Mouse (Mus musculus) neural tube, embryonic 15.5 days (tissue): ENCODE measurements at regions not wholly inside any gene's neighbourhood (a gene's known extent, or its start where the extent isn't known, plus 50 kb on each side); places are given as distances from the start of the nearest gene placed in this dataset.

ENCODE experiments used
- ATAC-seq: fragments of 200-750 bp; cut with Nextera tagmentation; 2 replicates; pipeline ENCODE4 v1.8.0; 2017; ENCODE audit warnings: mild to moderate bottlenecking, moderate TSS enrichment, moderate library complexity; ENCODE audit not compliant: low FRiP score
- H3K27ac ChIP-seq: fragments of 300-500 bp; sonication (generic); replicated peaks from 2 replicates; pipeline ENCODE4 v1.5.1; 2015; ENCODE audit warnings: mild to moderate bottlenecking, inconsistent platforms
- H3K27me3 ChIP-seq: fragments of 300-500 bp; sonication (generic); replicated peaks from 2 replicates; pipeline ENCODE4 v1.6.1; 2015; ENCODE audit warnings: inconsistent platforms
- H3K36me3 ChIP-seq: fragments of 300-500 bp; sonication (generic); 2 replicates; pipeline ENCODE4 v1.6.1; 2015; ENCODE audit warnings: inconsistent platforms
- H3K4me1 ChIP-seq: fragments of 300-500 bp; sonication (generic); 2 replicates; pipeline ENCODE4 v1.6.1; 2015; ENCODE audit warnings: inconsistent platforms
- H3K4me2 ChIP-seq: fragments of 300-500 bp; sonication (generic); 2 replicates; pipeline ENCODE4 v1.6.1; 2015; ENCODE audit warnings: inconsistent platforms, mild to moderate bottlenecking, moderate library complexity
- H3K4me3 ChIP-seq: fragments of 300-500 bp; sonication (generic); replicated peaks from 2 replicates; pipeline ENCODE4 v1.5.1; 2015; ENCODE audit warnings: mild to moderate bottlenecking, inconsistent platforms
- H3K9ac ChIP-seq: fragments of 300-500 bp; sonication (generic); replicated peaks from 2 replicates; pipeline ENCODE4 v1.6.1; 2015; ENCODE audit warnings: mild to moderate bottlenecking, inconsistent platforms
- H3K9me3 ChIP-seq: fragments of 300-500 bp; sonication (generic); replicated peaks from 2 replicates; pipeline ENCODE4 v1.6.1; 2016; ENCODE audit warnings: inconsistent platforms
- WGBS: fragments of 180-500 bp; shearing (Covaris S2); methylation state at CpG from one replicate; pipeline ENCODE4 v1.1.7; 2015; ENCODE audit warnings: mixed read lengths; 5-methylcytosine and 5-hydroxymethylcytosine counted together

- 82% methylated on average over 1 of the region's 1 CpGs for WGBS
- no peaks in the 10 kb centered on the region for H3K4me1 ChIP-seq
- no peak for ATAC-seq
- H3K9ac ChIP-seq = no peak overlapping the region
- no peak overlapping the region for H3K4me3 ChIP-seq
- H3K36me3 ChIP-seq = no peaks in the 10 kb centered on the region
- no peak overlapping the region for H3K4me2 ChIP-seq
- H3K27me3 ChIP-seq = no peaks in the 10 kb centered on the region
- no peaks in the 10 kb centered on the region for H3K9me3 ChIP-seq
- no peak overlapping the region for H3K27ac ChIP-seq
Measured at GRCm38 (mm10) chr1:108144114-108144513, 554.3 kb downstream of the Serpinb8 start.

DNA sequence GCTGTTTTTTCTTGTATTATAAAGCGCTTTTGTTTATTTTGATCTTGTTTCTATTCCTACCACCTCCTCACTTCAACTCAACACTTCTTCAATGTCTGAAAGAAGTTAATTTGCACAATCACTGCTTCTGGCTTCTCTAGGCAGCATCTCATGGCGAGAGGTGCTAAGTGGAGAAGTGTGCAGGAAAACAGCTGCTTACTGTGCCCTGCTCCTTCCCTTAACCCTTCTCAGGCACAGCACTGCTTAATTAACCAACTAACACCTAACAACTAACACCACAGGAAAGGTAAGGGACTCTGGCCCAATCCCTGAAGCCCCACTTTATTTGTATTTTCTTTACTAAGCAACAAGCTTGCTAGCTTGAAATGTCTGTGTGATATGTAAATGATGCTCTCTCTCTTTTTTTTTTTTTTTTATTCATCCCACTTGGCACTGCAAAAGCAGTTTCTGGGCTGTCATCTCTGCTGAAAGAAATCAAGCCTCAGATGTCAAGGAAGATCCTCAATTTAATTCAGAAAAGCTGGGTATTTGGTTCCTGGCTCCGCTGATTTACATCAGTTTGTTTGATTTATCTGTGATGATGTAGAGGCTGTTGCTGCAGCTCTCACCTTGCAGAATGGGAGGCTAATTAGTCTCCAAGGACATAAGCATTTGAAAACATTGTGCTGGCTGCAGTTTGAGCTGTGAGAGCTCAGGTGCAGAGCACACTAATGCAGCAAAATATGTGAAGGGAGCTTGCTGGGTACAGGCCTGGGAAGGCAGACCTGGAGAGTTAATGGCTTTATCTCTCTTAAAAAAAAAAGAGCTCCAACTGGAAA is 591.8 kb downstream of the Serpinb8 start:
- no peaks in the 10 kb centered on the region for H3K27me3 ChIP-seq
- WGBS = 47% methylated on average over 3 of the region's 3 CpGs
- peaks cover 10% of the 10 kb centered on the region for H3K4me1 ChIP-seq
- H3K27ac ChIP-seq = no peak overlapping the region
- peak; percentile 75; the same call in 1 of the 2 replicates for ATAC-seq
- H3K4me2 ChIP-seq = no peak overlapping the region
- H3K9me3 ChIP-seq = 0 out of 2 replicates have a peak, but pooled peaks cover 3% of the 10 kb centered on the region
- no peak overlapping the region for H3K4me3 ChIP-seq
- H3K9ac ChIP-seq = no peak overlapping the region
- H3K36me3 ChIP-seq = no peaks in the 10 kb centered on the region

- Histone ChIP-seq H3K4me1 (peaks cover 10% of the 10 kb centered on the region), H3K27me3 (no peaks in the 10 kb centered on the region), H3K27ac (no peak overlapping the region), H3K4me3 (no peak overlapping the region), H3K9me3 (0 out of 2 replicates have a peak, but pooled peaks cover 3% of the 10 kb centered on the region), H3K9ac (no peak overlapping the region), H3K4me2 (no peak overlapping the region), H3K36me3 (no peaks in the 10 kb centered on the region)
- 48% methylated on average over 4 of the region's 4 CpGs for WGBS
- no peak for ATAC-seq
Measured at GRCm38 (mm10) chr1:108182168-108182539, 592.3 kb downstream of the Serpinb8 start.

- Histone ChIP-seq H3K4me3 (no peak overlapping the region), H3K27ac (no peak overlapping the region), H3K9me3 (no peaks in the 10 kb centered on the region), H3K27me3 (no peaks in the 10 kb centered on the region), H3K36me3 (no peaks in the 10 kb centered on the region), H3K9ac (no peak overlapping the region), H3K4me2 (no peak overlapping the region), H3K4me1 (no peaks in the 10 kb centered on the region)
- 75% methylated on average over 1 of the region's 1 CpGs for WGBS
- ATAC-seq = no peak
Measured at GRCm38 (mm10) chr1:108224047-108224446, 634.2 kb downstream of the Serpinb8 start.

- no peak overlapping the region for H3K4me2 ChIP-seq
- no peak overlapping the region for H3K27ac ChIP-seq
- no peaks in the 10 kb centered on the region for H3K27me3 ChIP-seq
- H3K9me3 ChIP-seq = no peaks in the 10 kb centered on the region
- H3K36me3 ChIP-seq = no peaks in the 10 kb centered on the region
- ATAC-seq = no peak
- H3K9ac ChIP-seq = no peak overlapping the region
- H3K4me3 ChIP-seq = no peak overlapping the region
- no peaks in the 10 kb centered on the region for H3K4me1 ChIP-seq
Measured at GRCm38 (mm10) chr1:108240152-108240551, 650.3 kb downstream of the Serpinb8 start.

DNA sequence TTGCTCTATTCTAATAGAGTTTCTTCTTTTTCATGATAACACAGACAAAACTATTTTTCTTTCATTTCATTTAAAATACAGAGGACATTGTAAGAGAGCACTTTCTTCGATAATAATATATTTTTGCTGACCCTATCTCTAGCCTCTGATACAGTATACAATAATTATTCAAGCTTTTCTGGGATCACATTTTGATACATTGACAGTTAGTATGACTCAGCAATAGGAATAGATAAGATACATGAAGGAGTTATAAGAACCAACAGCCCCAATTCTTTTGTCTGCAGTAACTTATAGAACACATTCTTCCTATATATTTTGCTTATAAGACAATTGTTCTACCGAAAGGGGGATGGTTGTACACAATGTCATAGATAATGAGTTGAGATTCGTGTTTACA is 665.3 kb downstream of the Serpinb8 start:
- H3K4me1 ChIP-seq = no peaks in the 10 kb centered on the region
- no peaks in the 10 kb centered on the region for H3K9me3 ChIP-seq
- H3K36me3 ChIP-seq = no peaks in the 10 kb centered on the region
- ATAC-seq = no peak
- no peak overlapping the region for H3K27ac ChIP-seq
- no peak overlapping the region for H3K4me3 ChIP-seq
- WGBS = 85% methylated on average over 3 of the region's 3 CpGs
- no peak overlapping the region for H3K4me2 ChIP-seq
- H3K9ac ChIP-seq = no peak overlapping the region
- no peaks in the 10 kb centered on the region for H3K27me3 ChIP-seq

- Histone ChIP-seq H3K36me3 (no peaks in the 10 kb centered on the region), H3K4me1 (no peaks in the 10 kb centered on the region), H3K27ac (no peak overlapping the region), H3K9ac (no peak overlapping the region), H3K4me3 (no peak overlapping the region), H3K4me2 (no peak overlapping the region), H3K27me3 (no peaks in the 10 kb centered on the region), H3K9me3 (no peaks in the 10 kb centered on the region)
- no peak for ATAC-seq
Measured at GRCm38 (mm10) chr1:108259355-108259754, 669.5 kb downstream of the Serpinb8 start.

GRCm38 (mm10) chr1:108282099-108282498 is 692.3 kb downstream of the Serpinb8 start:
- no peak overlapping the region for H3K4me3 ChIP-seq
- no peak overlapping the region for H3K9ac ChIP-seq
- H3K27ac ChIP-seq = no peak overlapping the region
- no peaks in the 10 kb centered on the region for H3K9me3 ChIP-seq
- WGBS = 83% methylated on average over 5 of the region's 5 CpGs
- H3K4me2 ChIP-seq = no peak overlapping the region
- no peaks in the 10 kb centered on the region for H3K4me1 ChIP-seq
- ATAC-seq = no peak
- H3K27me3 ChIP-seq = no peaks in the 10 kb centered on the region
- H3K36me3 ChIP-seq = no peaks in the 10 kb centered on the region

GRCm38 (mm10) chr1:108286571-108286970 is 696.8 kb downstream of the Serpinb8 start:
- Histone ChIP-seq H3K9ac (no peak overlapping the region), H3K4me2 (no peak overlapping the region), H3K4me3 (no peak overlapping the region), H3K36me3 (no peaks in the 10 kb centered on the region), H3K4me1 (no peaks in the 10 kb centered on the region), H3K27ac (no peak overlapping the region), H3K27me3 (no peaks in the 10 kb centered on the region), H3K9me3 (no peaks in the 10 kb centered on the region)
- WGBS = 73% methylated on average over 1 of the region's 1 CpGs
- ATAC-seq = no peak
